Mouse (Mus musculus) kidney, embryonic 14.5 days (tissue): ENCODE data around the gene Yes1. TPM values are rescaled to one million over a fixed set of nuclear protein-coding genes. Genes with fewer than 3 reads are reported as not detected.
A peak's percentile ranks its signal among the peaks of the same experiment; 100 is the strongest.
"Not testable (repeated sequence)": the region's sequence is repeated elsewhere in the genome, so short reads cannot be mapped to it uniquely, and the experiment has no call there.

Experiments used
- ATAC-seq: fragments of 200-750 bp; cut with Nextera tagmentation; 2 replicates; pipeline ENCODE4 v1.8.0; 2017; ENCODE audit warnings: moderate number of reproducible peaks, mild to moderate bottlenecking, moderate TSS enrichment, moderate library complexity; ENCODE audit not compliant: low FRiP score, low TSS enrichment
- H3K27ac ChIP-seq: fragments of 300-500 bp; sonication (generic); 2 replicates; pipeline ENCODE4 v1.5.1; 2014; ENCODE audit warnings: low read depth, mild to moderate bottlenecking, low read length, moderate library complexity, mixed read lengths
- H3K27me3 ChIP-seq: fragments of 300-500 bp; sonication (generic); 2 replicates; pipeline ENCODE4 v1.6.1; 2014; ENCODE audit warnings: mild to moderate bottlenecking, low read length; ENCODE audit not compliant: control insufficient read depth, insufficient read depth
- H3K36me3 ChIP-seq: fragments of 300-500 bp; sonication (generic); 2 replicates; pipeline ENCODE4 v1.6.1; 2014; ENCODE audit warnings: low read length, mixed read lengths; ENCODE audit not compliant: control insufficient read depth, insufficient read depth
- H3K4me1 ChIP-seq: fragments of 300-500 bp; sonication (generic); 2 replicates; pipeline ENCODE4 v1.6.1; 2014; ENCODE audit warnings: low read length, mixed read lengths; ENCODE audit not compliant: control insufficient read depth, insufficient read depth
- H3K4me2 ChIP-seq: fragments of 300-500 bp; sonication (generic); replicated peaks from 2 replicates; pipeline ENCODE4 v1.6.1; 2014; ENCODE audit warnings: low read depth, mild to moderate bottlenecking, low read length
- H3K4me3 ChIP-seq: fragments of 300-500 bp; sonication (generic); 2 replicates; pipeline ENCODE4 v1.5.1; 2014; ENCODE audit warnings: mild to moderate bottlenecking, low read length
- H3K9ac ChIP-seq: fragments of 300-500 bp; sonication (generic); 2 replicates; pipeline ENCODE4 v1.6.1; 2014; ENCODE audit warnings: low read depth, mild to moderate bottlenecking, low read length, moderate library complexity
- H3K9me3 ChIP-seq: fragments of 300-500 bp; sonication (generic); 2 replicates; pipeline ENCODE4 v1.6.1; 2016; ENCODE audit warnings: low read length; ENCODE audit not compliant: control insufficient read depth
- WGBS: fragments of 180-500 bp; shearing (Covaris S2); extraction: QIAGEN DNeasy Blood & Tissue Kit; methylation state at CpG from one replicate; pipeline ENCODE4 v1.1.7; 2014; 5-methylcytosine and 5-hydroxymethylcytosine counted together
- polyA plus RNA-seq: library from polyadenylated mRNA; unstranded; fragments of >200 nt; fragmentation: Nextera tagmentation; extraction: Ambion mirVana; gene quantifications from 2 replicates; pipeline ENCODE4 v1.2.1, GENCODE M21; 2014

Yes1 gene
- polyA plus RNA-seq, 1 experiment from 2014 or later, result 42.0 TPM

DNA sequence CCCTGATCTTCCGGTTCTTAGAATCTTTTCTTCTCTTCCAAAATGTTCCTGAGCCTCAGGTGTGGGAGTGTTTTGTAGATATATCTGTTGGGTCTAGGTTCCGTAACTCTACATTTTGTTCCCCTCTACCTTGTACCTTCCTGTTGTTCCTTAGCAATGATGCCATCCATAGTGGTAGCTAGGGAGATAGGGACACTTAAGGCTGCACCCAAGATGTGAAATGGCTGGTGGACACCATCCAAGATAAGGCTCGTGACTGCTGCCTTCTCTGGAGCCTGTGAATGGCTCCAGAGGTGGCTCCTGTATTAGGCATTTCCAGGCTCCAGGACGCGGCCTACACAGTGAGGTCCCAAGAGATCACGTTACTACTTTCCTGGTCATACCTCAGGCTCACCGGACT lies 117.3 kb downstream of the Yes1 start:
- Histone ChIP-seq H3K9ac (no peak overlapping the region), H3K4me2 (no peak overlapping the region), H3K9me3 (no peaks in the 10 kb centered on the region), H3K27ac (no peak overlapping the region), H3K27me3 (no peaks in the 10 kb centered on the region), H3K4me1 (no peaks in the 10 kb centered on the region), H3K4me3 (no peak overlapping the region), H3K36me3 (no peaks in the 10 kb centered on the region)
- ATAC-seq, result no peak
- WGBS, result 73% methylated on average over 7 of the region's 7 CpGs

DNA sequence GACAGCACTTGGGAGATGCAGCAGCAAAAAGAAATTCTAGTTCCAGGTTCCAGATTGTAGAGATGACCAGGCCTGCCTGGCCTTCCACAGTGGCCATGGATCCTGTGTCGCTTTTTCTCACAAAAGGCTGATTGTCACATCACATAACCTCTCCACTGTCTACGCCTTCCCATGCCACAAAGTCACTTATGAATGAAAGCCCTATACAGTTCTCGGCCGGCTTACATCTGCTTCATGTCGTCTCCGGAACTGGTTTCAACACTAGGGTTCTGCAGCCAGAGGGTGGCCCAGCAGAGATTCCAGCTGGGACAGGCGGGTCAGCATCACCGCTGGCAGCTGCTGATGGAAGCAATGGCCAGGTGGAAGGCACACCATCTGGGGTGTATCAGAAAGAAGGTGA lies 117.9 kb downstream of the Yes1 start:
- H3K36me3 ChIP-seq, result no peaks in the 10 kb centered on the region
- no peaks in the 10 kb centered on the region for H3K4me1 ChIP-seq
- H3K27ac ChIP-seq, result no peak overlapping the region
- H3K9me3 ChIP-seq, result no peaks in the 10 kb centered on the region
- H3K4me3 ChIP-seq, result no peak overlapping the region
- ATAC-seq, result no peak
- no peak overlapping the region for H3K4me2 ChIP-seq
- WGBS, result 87% methylated on average over 8 of the region's 8 CpGs
- H3K27me3 ChIP-seq, result no peaks in the 10 kb centered on the region
- H3K9ac ChIP-seq, result no peak overlapping the region

DNA sequence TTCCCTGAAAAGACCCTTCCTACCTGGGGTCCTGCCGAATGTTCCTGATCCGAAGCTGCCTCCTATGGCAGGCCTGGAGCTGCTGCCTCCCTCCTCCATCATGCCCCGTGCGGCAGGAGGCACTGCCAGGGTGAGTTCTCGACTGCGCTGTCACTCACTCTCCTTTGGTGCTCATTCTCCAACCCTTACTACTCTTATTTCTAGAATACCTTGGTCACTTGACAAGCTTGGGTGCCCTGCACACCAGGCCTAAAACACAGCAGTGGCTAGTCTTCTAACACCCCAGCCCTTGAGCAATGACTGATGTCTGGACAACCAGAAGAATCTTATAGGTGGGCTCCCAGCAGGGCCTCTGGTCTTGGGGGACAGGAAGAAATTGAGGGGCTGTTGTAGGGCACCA lies 122.9 kb downstream of the Yes1 start:
- not testable (repeated sequence) for H3K4me2 ChIP-seq, H3K9me3 ChIP-seq, H3K4me1 ChIP-seq, H3K9ac ChIP-seq, H3K27me3 ChIP-seq, H3K27ac ChIP-seq, H3K4me3 ChIP-seq
- peaks cover 25% of the 10 kb centered on the region; the same call in 1 of the 2 replicates for H3K36me3 ChIP-seq
- ATAC-seq, result peak; percentile 68; the same call in 1 of the 2 replicates
- 92% methylated on average over 6 of the region's 6 CpGs for WGBS

DNA sequence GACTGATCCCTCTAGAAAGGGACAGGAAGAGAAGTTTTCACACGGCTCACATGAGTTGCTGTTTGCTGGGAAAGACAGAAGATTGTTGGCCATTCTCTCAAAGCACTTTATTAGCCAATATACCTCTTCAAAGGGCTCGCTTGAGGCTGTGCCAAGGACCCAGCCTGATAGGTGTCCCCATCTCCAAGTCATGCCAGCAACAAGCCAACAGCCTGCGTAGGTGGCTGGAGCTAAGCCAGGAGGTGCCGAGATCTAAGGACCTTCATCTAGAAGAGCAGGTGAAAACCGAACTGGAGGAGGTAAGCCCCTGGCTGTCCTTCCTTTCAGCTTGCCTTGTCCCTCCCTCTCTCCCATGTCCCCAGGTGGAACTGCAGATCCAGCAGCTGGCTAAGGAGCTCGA lies 124.8 kb downstream of the Yes1 start:
- no peak for ATAC-seq
- WGBS, result 78% methylated on average over 6 of the region's 6 CpGs
- no peak overlapping the region for H3K27ac ChIP-seq

More for the DNA sequence above, 124.8 kb downstream of the Yes1 start:
- Histone ChIP-seq H3K9ac (no peak overlapping the region), H3K4me1 (no peaks in the 10 kb centered on the region), H3K4me3 (no peak overlapping the region), H3K36me3 (peaks cover 26% of the 10 kb centered on the region; the same call in 1 of the 2 replicates), H3K4me2 (no peak overlapping the region), H3K9me3 (no peaks in the 10 kb centered on the region), H3K27me3 (no peaks in the 10 kb centered on the region)

Other genes starting within 250 kb of the Yes1 start
- 219 and 229 TPM in 2 replicates for gene Ppp1cb, start 152.3 kb upstream of the Yes1 start, polyA plus RNA-seq
- gene Pisd, start 174.5 kb downstream of the Yes1 start, polyA plus RNA-seq, result 73.7 and 79.2 TPM in 2 replicates
- not detected in 2 replicates for gene Gm20671, start 215.9 kb downstream of the Yes1 start, polyA plus RNA-seq
- gene Prr14l, start 243.1 kb downstream of the Yes1 start, polyA plus RNA-seq, result 12.6 and 20.7 TPM in 2 replicates